Mouse (Mus musculus): ENCODE measurements around the gene BC025920.
"Not testable (repeated sequence)": the region's sequence is repeated elsewhere in the genome, so short reads cannot be mapped to it uniquely, and the experiment has no call there.

BC025920 gene

DNA sequence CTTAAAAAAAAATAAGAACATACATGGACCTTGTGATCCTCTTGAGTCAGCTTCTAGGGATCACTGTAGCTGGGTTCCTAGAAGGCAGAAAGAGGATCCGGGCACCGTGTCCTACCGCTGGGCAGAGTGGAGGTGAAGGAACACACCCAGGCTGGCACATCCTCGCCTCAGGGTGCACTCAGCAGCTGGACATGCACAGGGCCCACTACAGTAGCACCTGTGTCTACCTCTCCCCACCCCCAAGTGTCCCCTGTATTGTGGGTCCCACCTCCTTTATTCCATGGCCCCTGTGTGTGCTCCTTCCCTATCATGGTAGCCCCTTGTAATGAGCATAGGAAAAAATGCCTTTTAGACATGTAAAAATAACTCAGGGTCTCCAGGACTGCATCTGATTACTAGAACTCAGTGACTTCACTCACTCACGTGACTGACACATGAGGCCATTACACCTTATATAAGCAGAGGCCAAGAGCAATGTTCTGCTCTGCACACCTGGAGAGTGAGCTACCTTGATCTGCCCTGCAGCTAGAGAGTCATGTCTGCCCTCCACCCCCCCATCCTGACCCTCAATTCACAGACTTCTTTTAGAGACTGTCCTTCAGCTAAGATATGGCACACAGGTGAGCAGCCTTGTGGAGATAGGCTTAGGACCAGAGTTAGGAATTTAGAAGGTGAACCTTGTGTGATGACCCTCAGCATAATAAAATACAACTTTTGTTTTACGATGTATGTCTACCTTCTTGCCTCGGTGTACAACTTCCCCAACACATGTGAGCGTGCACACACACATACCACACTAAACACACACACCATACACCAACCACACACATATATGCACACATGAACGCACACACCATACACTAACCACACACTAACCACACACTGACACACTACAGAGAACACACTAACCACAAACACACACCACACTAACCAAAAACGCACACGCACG is 1.8 kb upstream of the BC025920 start:
- no peak for DNase-seq

DNA sequence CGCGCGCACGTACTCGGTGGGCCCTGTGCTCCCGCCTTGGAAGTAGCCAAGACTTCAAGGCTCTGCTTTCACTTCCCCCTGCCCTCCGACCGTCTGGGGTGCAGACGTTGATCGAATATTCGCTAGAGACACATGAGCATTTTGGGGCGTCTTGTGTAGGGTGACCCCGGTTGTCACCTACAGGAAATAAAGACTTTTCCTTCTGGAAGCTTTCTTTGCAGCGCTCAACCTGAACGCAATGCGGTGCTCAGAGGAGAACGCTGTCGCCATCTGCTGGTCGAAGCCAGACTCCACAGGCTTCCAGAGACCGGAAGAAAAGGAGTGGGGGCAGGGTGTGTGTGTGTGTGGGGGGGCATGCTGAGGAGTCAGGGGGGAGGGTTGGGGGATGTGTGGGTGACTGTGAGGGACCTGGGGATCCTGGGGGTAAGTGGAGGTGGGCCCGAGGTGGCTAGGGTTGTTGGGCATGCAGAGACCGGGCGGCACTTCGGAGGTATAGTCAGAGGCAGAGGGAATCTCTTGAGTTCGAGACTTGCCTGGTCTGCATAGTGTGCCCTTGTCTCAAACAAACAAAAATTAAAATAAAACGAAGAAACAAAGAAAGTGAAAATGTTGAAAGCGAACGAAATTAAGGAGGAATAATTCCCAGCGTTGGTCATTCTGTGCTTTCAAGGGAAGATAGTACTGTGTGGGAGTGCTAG is 953 bp upstream of the BC025920 start:
- DNase-seq, result peak; percentile 93

DNA sequence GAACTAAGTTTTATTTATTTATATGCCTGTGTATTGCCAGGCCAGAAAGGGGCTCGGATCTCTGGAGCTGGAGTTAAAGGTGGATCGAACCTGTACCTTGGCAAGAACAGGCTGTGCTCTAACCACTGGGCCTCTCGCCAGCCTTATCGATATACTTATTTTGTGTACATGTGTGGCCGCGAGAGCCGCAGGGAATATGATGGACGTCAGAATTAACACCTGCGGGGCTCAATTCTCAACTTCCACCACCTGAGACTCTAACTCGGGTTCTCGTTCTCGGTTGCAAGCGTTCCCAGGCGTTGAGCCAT is 450 bp upstream of the BC025920 start:
- no peak for DNase-seq

DNA sequence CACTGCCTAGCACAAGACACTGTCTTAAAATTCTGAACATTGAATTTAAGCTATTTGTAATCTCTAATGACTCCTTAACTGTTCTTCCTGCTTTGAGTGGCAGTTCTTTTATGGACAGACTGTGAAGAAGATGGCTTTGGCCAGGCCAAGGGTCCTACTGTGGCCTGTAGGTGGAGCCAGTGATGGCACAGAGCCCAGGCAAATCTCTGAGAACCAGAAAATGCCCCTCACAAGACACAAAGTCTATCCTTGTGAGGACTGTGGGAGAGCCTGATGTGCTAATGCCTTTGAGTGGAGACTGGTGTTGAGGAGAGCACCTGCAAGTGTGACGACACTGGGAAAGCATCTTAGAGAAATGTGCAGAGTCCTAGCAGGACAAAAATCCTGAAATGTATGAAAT is 2.2 kb downstream of the BC025920 start:
- DNase-seq, result no peak

DNA sequence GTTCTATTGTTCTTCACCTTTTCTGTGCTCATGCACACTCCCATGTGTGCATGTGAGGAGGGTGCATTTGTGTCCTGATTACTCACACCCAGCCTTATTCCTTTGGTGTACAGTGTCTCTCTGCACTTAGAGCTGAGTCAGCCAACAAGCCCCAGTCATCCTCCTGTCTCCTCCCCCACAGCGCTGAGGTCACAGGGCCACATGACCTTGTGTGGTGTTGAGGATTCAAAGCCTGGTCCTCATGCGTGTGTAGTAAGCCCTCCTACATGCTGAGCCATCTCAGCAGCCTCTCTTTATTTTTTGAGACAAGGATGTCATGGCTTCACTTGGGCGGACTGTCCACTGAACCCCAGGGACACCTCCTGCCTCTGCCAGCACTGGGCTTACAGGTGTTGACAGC is 6.7 kb downstream of the BC025920 start:
- DNase-seq, result no peak

DNA sequence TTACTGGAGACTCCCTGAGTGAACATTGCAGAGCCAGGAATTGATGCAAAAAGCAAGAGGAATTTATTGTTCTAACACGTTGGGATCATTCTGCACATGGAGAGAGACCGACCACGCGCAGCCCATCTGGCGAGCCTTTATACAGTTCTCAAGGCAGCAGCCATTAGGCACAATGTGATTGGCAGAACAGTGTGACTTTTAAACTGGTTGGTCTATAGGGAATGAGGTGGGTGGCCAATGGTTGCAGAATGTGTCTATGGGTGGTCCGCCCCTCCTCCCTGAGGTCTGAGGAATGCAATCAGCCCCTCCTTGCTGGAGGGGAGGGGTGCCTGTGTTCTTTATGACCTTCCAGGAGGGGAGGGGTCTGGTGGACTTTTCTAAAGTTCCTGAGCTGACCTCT is 9.4 kb downstream of the BC025920 start:
- peak; percentile 53 for DNase-seq

DNA sequence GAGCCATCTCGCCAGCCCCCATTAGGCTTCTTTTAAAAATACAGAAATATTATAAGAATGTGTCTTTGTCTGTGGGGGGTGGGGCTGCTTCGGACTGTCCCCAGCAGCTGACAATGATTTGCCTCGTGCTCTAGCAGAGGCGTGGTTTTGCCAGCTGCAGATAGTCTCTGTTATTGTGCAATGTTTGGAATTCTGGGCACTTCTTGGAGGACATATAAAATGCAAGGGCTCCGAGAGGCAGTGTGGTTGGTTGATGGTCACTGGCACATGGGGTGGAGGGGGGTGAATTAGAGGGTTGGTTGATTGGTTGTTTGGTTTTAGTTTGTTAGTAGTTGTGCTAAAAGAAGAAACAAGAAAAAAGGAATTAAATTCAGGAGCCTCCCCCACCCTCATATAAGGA is 13.9 kb downstream of the BC025920 start:
- no peak for DNase-seq

DNA sequence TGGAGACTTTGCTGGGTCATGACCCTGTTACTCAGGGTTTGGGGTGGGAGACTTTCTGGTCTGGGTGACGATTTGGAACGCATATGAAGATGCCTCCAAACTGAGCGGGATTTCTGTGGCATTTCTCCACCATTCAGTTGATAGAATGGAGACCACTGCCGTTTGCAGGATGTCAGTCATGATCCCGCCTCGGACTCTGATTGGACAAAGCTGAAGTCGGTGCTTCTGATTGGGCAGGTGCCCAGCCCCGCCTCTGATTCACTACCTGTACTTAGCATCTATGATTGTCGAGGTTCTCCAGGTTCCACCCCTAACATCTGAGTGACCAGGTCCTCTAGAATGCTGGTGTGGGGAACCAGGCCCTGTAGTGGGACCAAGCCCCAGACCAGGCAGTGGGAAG is 14.7 kb downstream of the BC025920 start:
- DNase-seq, result no peak

DNA sequence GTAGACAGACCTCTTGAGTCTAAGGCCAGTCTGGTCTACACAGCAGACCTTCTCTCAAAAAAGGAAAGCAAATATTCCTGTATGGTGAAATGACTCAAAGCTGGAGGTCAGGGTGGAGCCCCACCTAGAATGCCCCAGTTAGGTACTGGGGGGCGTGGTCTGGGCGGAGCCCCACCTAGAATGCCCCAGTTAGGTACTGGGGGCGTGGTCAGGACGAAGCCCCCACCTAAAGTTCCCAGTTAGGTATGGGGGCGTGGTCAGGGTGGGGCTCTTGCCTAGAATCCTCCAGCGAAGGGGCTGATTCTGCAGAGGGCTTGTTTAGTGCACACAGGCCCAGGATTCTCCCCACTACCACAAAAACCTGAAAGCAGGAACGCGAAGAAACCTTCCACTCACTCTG is 17.4 kb downstream of the BC025920 start:
- DNase-seq, result no peak

DNA sequence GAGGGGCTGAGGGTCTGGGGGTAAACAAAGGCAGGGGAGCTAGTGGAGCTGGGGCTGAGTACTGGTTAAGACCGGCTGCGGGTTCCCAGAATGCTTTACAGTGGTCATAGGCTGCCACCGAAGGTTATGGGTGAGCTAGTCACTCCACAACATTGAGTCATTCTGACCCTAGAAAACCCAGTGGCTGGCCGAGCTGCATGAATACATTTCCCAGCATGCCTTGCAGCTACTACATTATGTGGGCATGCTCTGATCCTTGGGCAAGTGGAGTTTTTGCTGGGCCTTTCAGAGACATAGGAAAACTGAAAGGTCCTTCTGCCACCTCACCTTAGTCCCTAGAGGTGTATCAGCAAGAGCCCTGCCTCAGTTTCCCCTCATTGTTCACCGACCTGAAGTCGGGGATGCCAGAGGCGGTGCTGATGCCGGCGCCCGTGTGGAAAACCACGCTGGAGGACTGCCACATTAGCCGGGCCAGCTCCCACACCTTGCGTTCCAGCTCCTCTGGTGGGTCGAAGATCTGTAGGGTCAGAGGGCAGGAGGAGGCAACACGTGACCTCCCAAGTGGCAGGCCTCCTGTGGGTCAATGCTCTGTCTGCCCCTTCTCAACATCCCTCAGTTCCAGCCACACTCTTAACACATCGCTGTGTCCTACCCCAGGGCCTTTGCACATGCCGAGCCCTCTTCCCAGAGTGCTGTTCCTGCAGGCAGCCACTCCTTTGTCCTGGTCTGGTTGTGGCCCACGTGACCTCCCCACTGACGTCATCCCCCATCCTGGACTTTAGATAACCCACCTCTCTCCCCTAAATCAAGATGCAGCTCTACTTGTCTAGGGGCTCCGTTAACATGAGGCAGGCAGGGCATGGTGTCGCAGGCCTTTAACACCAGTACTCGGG is 20.3 kb downstream of the BC025920 start:
- DNase-seq, result peak; percentile 14

DNA sequence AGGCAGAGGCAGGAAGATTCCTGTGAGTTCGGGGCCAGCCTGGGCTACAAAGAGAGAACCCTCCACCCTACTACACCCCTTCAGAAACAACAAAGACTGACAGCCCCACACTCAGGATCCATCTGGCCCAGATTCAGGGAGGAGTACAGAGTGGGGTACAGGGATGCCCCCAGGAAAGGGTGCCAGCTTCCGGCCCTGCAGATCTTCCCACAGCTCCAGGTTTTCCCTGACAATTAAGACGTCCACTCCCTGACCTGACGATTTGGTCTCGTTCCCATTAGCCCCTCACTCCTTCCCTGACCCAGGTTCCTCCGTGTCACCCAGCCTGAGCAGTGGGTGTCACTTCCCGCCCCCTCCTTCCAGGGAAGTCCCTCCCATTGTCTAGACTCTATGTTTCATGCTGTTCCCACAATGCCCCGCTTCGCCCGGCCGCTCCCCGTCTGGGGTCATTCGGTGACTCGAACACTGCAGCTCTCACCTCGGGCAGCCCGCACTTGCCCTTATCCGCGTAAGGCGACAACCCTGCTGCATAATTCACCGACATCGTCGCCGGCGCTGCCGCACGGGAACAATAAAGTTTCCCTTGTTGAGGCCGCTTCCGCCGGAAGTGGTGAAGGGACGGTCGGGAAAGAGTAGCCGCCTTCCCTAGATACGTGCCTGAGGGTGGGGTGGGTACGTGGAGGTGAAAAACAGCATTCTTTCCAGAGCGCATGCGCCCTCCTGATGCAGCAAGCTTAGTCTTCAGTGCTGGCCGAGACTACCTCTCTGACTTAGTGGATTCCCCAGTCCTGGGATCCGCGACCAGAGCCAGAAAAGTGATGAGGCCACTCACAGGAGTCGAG is 21.1 kb downstream of the BC025920 start, which contains the start of gene Sirt6:
TSS of gene Sirt6 (minus strand) at position 804 of the 842 bp plus-strand sequence.
- peak; percentile 97 for DNase-seq

DNA sequence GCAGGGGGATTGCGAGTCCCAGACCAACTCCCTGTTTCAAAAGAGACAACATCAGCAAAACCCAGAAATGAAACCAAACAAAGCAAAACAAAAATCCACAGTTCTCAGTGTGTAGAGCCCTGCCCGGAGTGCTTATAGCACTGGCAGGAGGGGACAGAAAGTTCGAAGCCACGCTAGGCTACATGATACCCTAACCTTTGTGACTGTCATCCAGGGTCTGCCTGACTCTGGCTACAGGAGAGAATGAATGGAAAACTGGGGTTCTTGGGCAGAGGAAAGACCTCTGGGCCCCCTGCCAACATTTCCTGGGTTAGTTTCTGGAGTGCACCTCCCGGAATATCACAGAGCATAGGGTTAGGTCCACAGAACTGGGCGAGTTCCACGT is 21.8 kb downstream of the BC025920 start:
- no peak for DNase-seq

DNA sequence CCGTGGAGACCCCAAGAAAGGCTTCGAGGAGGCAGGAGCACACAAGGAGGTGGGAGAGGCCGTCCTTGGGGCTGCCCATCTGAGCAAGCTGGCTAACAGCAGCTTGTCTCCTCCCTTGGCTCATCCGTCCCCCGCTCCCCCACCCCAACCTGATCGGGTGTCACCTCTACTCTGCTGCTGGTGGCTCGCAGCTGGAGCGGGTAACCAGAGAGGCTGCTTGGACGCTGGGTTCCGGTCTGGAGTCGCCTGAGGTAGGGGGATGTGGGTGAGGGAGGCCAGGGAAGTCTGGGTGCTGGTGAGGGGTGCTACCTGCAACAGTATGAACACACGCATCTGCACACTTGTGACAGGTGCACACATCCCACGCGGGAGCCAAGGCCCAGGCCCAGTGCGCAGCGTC is 22.3 kb downstream of the BC025920 start, which contains the start of gene Ankrd24:
TSS of gene Ankrd24 (plus strand) at position 151 of the 400 bp plus-strand sequence.
- DNase-seq, result no peak

DNA sequence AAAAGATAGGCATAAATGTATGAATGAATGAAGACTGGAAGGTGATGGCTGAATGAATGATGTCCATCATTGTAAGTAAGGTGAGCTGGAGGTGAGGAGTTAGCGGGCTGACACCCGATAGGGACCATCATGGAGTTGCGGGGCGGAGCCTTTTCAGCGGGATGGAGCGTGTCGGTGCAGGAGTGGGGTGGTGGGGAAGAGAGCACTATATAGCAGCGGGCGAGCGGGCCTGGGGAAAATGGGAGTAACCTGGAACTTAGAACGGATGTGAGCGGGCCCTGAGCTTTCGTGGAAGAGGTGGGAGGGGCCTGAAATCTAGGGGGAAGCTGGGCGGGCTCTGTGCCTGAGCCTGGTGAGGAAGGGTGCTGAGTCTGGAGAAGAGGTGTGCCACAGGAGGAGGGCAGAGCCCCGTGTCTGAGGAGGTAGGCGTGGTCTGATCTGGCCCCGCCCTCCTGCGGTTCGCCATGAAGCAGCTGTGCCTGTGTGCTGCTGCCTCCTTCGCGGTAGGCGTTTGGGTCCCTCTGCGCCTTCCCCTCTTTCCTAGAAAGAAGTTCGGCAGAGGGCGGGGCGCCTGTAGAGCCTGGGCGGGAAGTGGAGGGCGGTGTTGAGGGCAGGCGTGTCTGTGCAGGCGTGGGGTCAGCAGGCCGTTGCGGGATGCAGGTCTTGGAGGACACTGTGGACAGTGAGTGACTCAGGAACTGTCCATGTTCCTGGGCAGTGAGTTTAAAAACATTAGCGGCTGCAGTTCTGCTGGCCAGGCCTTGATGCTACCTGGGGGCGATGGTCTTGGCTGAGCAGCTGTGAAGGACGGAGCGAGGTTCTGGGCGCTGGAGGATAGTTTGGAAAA is 27.4 kb downstream of the BC025920 start:
- peak; percentile 89 for DNase-seq

DNA sequence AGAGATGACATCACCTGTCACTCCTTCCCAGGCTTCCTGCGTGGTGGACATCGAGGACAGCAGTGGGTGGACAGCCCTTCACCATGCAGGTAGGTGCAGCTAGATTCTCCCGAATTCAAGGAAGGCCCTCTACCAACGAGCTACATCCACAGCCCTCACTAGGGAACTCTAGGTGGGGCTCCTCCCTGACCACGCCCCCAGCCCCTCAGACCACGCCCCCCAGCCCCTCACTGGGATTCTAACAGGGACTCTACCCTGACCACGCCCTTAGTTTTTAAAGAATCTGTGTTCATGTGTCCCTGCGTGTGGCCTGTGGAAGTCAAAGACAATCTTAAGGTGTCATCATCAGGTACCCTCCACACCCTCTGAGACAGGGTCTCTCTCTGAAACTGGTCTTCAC is 30.3 kb downstream of the BC025920 start:
- DNase-seq, result no peak

DNA sequence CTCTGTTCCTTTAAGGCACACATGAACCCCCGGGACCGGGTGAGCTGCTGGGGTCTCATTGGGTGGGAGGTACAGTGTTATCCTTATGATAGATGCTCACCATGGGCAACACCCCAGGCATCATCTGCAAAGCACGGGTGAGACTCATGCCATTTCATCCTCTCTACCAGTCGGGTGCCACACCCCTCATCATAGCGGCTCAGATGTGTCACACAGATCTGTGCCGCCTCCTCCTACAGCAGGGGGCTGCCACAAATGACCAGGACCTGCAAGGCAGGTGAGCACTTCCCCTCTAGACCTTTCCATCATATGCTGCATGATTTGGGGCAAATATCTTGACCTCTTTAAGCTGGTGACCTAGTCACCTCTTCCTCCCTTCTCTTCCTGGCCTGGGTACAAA is 32.0 kb downstream of the BC025920 start:
- DNase-seq, result no peak

DNA sequence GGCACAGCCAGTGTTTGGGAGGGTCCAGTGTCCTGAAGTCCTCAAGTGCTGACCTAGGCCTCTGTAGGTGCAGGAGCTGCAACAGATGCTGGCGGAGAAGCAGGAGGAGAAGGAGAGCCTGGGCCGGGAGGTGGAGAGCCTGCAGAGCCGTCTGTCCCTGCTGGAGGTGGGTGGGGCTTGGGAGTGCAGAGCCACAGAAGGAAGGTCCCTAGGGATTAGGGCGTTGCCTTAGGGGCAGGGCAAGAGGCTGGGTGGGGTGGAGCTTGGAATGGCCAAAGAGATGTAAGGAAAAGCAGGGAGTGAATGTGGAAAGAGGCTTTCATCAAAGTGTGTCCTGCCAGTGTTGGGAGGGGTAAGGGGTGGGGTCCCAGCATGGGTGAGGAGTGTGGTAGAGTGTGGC is 34.8 kb downstream of the BC025920 start:
- not testable (repeated sequence) for DNase-seq

DNA sequence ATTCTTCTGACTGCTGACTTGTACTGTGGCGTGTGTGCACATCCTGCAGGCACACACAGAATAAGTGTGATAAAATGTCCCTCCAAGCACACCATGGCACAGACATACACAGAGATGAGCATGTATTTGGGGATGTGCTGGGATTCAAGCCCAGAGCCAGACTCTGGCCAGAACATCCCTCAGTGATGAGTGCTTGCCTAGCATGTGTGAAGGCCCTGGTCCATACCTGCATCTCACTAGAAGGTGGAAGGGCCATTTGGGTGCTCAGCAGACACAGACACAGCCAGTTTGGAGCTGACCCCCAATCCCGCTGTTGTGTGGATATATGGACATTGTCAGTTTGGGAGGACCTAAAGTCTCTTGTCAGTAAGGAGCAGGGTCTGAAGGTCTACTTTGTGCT is 35.5 kb downstream of the BC025920 start:
- no peak for DNase-seq

DNA sequence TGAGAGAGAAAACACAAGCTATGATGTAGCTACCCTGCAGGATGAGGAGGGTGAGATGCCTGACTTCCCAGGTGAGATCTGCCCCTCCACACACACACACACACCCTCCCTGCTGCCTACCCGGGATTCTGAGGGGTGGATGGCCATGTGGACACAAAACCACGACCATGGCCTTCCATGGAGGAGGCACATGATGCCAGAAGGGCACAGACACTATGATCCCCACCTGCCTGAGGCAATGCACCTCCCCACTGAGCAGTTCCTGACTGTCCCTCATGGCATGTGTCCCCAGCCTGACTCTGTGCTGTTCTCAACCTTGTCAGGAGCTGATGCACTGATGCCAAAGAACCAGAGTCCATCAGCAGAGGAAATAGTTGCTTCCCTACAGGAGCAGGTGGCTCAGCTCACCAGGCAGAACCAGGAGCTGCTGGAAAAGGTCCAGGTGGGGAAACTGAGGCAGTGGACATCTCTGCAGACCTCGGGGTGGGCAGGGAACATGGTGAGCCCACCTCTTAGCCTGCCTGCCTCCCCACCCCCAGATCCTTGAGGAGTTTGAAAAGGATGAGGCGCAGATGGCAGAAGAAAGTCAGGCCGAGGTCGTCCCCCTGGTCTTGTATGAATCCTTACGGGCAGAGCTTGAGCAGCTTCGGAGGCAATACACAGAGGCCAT is 36.0 kb downstream of the BC025920 start:
- DNase-seq, result no peak

DNA sequence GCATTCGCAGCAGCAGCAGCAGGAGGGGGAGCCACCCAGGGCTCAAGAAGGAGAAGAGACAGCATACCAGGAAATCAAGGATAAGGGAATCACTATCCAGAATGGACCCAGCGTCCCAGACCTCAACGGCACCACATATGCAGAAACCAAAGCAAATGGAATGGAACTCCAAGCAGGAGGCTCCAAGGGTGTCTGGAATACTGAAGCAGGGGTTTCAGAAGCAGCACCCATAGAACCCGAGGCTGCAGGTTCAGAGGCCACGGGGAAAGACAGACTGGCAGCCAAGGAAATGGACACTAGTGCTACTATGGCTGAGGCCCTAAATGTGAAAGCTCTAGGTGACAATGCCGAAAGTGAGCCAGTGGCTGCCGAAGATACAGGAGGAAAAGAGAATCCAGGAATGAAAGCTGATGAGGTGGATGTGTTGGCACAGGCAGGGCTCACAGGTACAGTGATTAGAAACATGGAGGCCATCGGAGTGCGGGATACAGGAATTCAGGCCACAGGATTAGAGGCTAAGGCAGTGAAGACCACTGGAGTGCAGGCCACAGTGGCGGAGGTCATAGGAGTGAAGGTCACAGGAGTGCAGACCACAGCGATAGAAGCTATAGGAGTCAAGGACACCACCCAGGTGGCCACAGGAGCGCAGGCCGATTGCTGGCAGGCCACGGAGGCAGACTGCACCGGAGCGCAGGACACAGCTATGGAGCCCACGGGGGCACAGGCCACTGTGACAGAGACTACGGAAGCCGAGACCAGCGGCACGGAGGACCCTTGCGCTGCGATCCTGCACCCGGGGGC is 36.8 kb downstream of the BC025920 start:
- DNase-seq, result no peak
